Mouse (Mus musculus) lung, embryonic 15.5 days (tissue): ENCODE results near the gene Spesp1. TPM values are rescaled to one million over a fixed set of nuclear protein-coding genes. Genes with fewer than 3 reads are reported as not detected.

Experiments used
- ATAC-seq: fragments of 200-750 bp; cut with Nextera tagmentation; 2 replicates; pipeline ENCODE4 v1.8.0; 2017; ENCODE audit warnings: moderate number of reproducible peaks, borderline replicate concordance; ENCODE audit not compliant: low FRiP score, low TSS enrichment; ENCODE audit errors: extremely low read depth
- H3K27ac ChIP-seq: fragments of 300-500 bp; sonication (generic); 2 replicates; pipeline ENCODE4 v1.5.1; 2015; ENCODE audit warnings: moderate library complexity, mild to moderate bottlenecking, inconsistent platforms
- H3K27me3 ChIP-seq: fragments of 300-500 bp; sonication (generic); 2 replicates; pipeline ENCODE4 v1.6.1; 2015; ENCODE audit warnings: inconsistent platforms
- H3K36me3 ChIP-seq: fragments of 300-500 bp; sonication (generic); 2 replicates; pipeline ENCODE4 v1.6.1; 2015; ENCODE audit warnings: inconsistent platforms
- H3K4me1 ChIP-seq: fragments of 300-500 bp; sonication (generic); 2 replicates; pipeline ENCODE4 v1.6.1; 2015; ENCODE audit warnings: inconsistent platforms
- H3K4me2 ChIP-seq: fragments of 300-500 bp; sonication (generic); 2 replicates; pipeline ENCODE4 v1.6.1; 2015; ENCODE audit warnings: inconsistent platforms, mild to moderate bottlenecking, moderate library complexity
- H3K4me3 ChIP-seq: fragments of 300-500 bp; sonication (generic); 2 replicates; pipeline ENCODE4 v1.5.1; 2015; ENCODE audit warnings: mild to moderate bottlenecking, inconsistent platforms
- H3K9ac ChIP-seq: fragments of 300-500 bp; sonication (generic); 2 replicates; pipeline ENCODE4 v1.6.1; 2015; ENCODE audit warnings: inconsistent platforms
- H3K9me3 ChIP-seq: fragments of 300-500 bp; sonication (generic); 2 replicates; pipeline ENCODE4 v1.6.1; 2016; ENCODE audit warnings: inconsistent platforms
- WGBS: fragments of 180-500 bp; shearing (Covaris S2); methylation state at CpG from one replicate; pipeline ENCODE4 v1.1.7; 2015; 5-methylcytosine and 5-hydroxymethylcytosine counted together
- polyA plus RNA-seq: library from polyadenylated mRNA; unstranded; fragments of >200 nt; fragmentation: Nextera tagmentation; extraction: Ambion mirVana; gene quantifications from 2 replicates; pipeline ENCODE4 v1.2.1, GENCODE M21; 2015

Spesp1 gene
- polyA plus RNA-seq, 1 experiment from 2014 or later, result not detected

DNA sequence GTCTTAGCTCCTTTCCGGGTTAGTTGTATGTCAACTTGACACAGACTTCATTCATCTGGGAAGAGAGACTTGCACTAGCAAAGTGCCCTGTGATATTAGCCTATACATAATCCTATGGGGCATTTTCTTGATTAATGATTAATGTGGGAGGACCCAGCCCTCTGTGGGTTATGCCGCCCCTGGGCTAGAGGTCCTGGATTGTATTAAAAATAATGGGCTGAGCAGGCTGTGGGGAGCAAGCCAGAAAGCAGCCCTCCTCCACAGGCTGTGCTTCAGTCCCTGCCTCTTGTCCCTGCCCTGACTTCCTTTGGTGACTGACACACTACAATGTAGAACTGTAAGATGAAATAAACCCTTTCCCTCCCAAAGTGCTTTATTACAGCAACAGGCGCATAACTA lies 37.4 kb downstream of the Spesp1 start:
- H3K4me1 ChIP-seq, result peaks cover 11% of the 10 kb centered on the region; the same call in 1 of the 2 replicates
- 33% methylated on average over 3 of the region's 3 CpGs for WGBS
- H3K27me3 ChIP-seq, result 0 out of 2 replicates have a peak, but pooled peaks cover 3% of the 10 kb centered on the region
- H3K9me3 ChIP-seq, result no peaks in the 10 kb centered on the region
- H3K27ac ChIP-seq, result no peak overlapping the region
- no peaks in the 10 kb centered on the region for H3K36me3 ChIP-seq
- peak overlapping the region; percentile 41; the same call in 1 of the 2 replicates for H3K4me2 ChIP-seq
- no peak overlapping the region for H3K4me3 ChIP-seq
- H3K9ac ChIP-seq, result no peak overlapping the region
- 0 out of 2 replicates have a peak, but pooled peaks have one; percentile 28 for ATAC-seq

DNA sequence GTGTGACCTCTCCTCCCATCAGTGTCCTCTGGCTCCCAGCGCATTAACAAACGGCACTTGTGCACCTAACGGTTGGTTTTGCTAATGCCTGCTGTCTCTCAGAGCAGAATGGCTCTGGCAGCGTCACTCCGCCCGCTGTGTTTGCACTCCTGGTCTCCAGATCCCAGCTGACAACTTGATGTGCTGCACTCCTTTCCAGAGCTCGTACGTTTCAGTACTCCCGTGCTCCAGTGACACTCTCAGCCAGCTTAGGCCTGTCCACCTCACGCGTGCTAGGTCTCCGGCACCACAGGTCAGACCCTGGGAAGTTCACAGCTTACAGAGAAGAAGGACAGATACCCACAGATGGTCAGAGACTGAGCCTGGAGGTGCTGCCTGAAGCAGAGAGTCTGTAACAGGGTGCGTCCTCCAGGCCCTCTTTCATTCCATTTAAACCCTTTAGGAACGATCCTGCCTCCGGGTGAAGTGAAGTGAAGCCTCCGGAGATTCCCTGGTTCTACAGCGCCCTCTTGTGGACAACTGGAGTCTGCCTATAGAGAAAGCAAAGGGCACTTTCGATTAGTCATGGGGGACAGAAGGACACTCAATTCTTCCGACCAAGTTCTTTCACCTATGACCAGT lies 37.9 kb downstream of the Spesp1 start:
- no peaks in the 10 kb centered on the region for H3K36me3 ChIP-seq
- no peaks in the 10 kb centered on the region for H3K9me3 ChIP-seq
- H3K4me1 ChIP-seq, result peaks cover 11% of the 10 kb centered on the region; the same call in 1 of the 2 replicates
- H3K9ac ChIP-seq, result no peak overlapping the region
- no peak overlapping the region for H3K27ac ChIP-seq
- peak overlapping the region; percentile 41 for H3K4me2 ChIP-seq
- 0 out of 2 replicates have a peak, but pooled peaks cover 3% of the 10 kb centered on the region for H3K27me3 ChIP-seq
- WGBS, result 18% methylated on average over 19 of the region's 19 CpGs
- H3K4me3 ChIP-seq, result no peak overlapping the region
- 0 out of 2 replicates have a peak, but pooled peaks have one; percentile 36 for ATAC-seq

- ATAC-seq, result no peak
- no peaks in the 10 kb centered on the region for H3K36me3 ChIP-seq
- no peak overlapping the region for H3K4me3 ChIP-seq
- H3K27me3 ChIP-seq, result 0 out of 2 replicates have a peak, but pooled peaks cover 3% of the 10 kb centered on the region
- H3K4me2 ChIP-seq, result no peak overlapping the region
- peaks cover 7% of the 10 kb centered on the region; the same call in 1 of the 2 replicates for H3K4me1 ChIP-seq
- 51% methylated on average over 10 of the region's 10 CpGs for WGBS
- no peak overlapping the region for H3K9ac ChIP-seq
- no peak overlapping the region for H3K27ac ChIP-seq
- H3K9me3 ChIP-seq, result no peaks in the 10 kb centered on the region
These were observed 42.0 kb downstream of the Spesp1 start for GRCm38 (mm10) chr9:62240036-62240435.

DNA sequence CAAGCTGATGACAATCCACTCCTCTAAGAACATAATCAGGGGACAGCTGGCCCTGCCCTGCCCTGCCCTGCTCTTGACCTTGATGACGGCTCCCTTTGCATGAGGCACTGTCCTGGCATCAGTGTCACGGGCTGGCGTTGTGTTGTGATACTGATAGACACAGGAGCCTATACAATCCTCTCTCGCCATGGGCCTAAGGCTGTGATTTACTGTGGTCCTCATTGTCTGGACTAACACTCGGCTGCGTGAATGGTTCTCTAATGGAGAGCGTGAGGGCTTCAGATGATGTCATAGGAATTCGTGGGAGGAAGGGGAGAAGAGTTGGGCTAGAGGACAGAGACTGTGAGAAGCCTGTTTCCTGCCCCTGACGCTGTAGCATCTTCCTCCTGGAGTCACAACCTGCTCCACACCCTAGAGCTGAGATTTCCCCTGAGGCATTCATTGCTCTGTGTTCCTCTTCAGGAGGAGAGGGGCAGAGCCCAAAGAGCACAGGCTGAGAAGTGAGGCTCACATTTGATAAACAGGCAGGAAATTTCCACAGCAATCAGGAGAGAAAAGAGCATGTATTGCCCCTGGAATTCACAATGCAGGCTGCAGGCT lies 44.5 kb downstream of the Spesp1 start:
- H3K9ac ChIP-seq, result no peak overlapping the region
- 50% methylated on average over 9 of the region's 9 CpGs for WGBS
- no peak for ATAC-seq

DNA sequence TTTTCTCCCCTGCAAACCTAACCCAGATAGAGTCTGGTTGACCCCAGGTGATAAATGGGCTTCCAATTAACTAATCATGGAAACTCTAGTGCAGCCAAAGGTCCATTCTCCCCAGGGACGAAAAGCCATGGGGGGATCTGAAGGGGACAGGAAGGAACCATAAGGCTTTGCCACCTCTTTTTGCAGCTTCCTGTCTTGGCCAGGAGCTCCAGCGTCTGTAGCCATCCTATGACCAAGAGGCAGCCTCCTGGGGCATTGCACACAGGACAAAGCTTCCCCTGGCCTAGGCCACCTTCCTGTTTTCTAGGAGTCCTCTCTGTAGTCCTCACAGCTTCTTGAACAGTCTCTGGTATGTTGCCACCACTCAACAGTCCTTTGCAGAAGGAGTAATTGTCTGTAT lies 46.5 kb downstream of the Spesp1 start:
- Histone ChIP-seq H3K9me3 (no peaks in the 10 kb centered on the region), H3K27me3 (no peaks in the 10 kb centered on the region), H3K27ac (no peak overlapping the region), H3K9ac (no peak overlapping the region), H3K4me2 (no peak overlapping the region), H3K4me3 (no peak overlapping the region), H3K4me1 (no peaks in the 10 kb centered on the region), H3K36me3 (no peaks in the 10 kb centered on the region)
- 79% methylated on average over 2 of the region's 2 CpGs for WGBS
- no peak for ATAC-seq

More for the DNA sequence above, 44.5 kb downstream of the Spesp1 start:
- Histone ChIP-seq H3K4me2 (no peak overlapping the region), H3K4me1 (no peaks in the 10 kb centered on the region), H3K36me3 (no peaks in the 10 kb centered on the region), H3K27ac (no peak overlapping the region), H3K27me3 (no peaks in the 10 kb centered on the region), H3K4me3 (no peak overlapping the region), H3K9me3 (no peaks in the 10 kb centered on the region)

DNA sequence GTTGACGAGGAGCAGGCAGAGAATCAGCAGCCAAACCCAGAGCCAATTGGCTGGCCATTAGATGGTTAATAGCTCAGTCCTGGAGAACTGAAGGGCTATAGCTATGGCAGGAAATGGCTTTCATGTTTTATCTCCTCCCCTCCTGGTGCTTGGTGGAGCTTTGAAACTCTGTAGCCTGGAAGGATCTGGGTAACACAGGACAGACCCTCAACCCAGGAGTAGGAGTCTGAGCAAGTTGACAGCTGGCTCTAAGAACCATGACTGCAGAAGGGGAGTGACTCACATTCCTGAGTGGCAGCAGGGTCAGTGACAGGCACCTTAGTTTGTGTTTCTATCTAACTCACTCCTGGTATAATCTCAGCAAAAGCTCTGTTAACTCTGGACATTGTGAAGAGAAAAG lies 49.4 kb downstream of the Spesp1 start:
- Histone ChIP-seq H3K4me3 (no peak overlapping the region), H3K4me2 (no peak overlapping the region), H3K27me3 (no peaks in the 10 kb centered on the region), H3K4me1 (no peaks in the 10 kb centered on the region), H3K27ac (no peak overlapping the region), H3K9me3 (no peaks in the 10 kb centered on the region), H3K9ac (no peak overlapping the region), H3K36me3 (no peaks in the 10 kb centered on the region)
- 39% methylated on average over 1 of the region's 1 CpGs for WGBS
- ATAC-seq, result no peak

GRCm38 (mm10) chr9:62231046-62231445 lies 51.0 kb downstream of the Spesp1 start:
- H3K27ac ChIP-seq, result no peak overlapping the region
- WGBS, result 36% methylated on average over 3 of the region's 3 CpGs
- H3K4me3 ChIP-seq, result no peak overlapping the region
- no peaks in the 10 kb centered on the region for H3K9me3 ChIP-seq
- H3K9ac ChIP-seq, result no peak overlapping the region
- H3K4me2 ChIP-seq, result no peak overlapping the region
- no peaks in the 10 kb centered on the region for H3K4me1 ChIP-seq
- H3K36me3 ChIP-seq, result no peaks in the 10 kb centered on the region
- no peak for ATAC-seq
- no peaks in the 10 kb centered on the region for H3K27me3 ChIP-seq

GRCm38 (mm10) chr9:62229985-62230384 lies 52.0 kb downstream of the Spesp1 start:
- WGBS, result 55% methylated on average over 2 of the region's 2 CpGs
- H3K9ac ChIP-seq, result no peak overlapping the region
- no peaks in the 10 kb centered on the region for H3K27me3 ChIP-seq
- ATAC-seq, result no peak
- no peak overlapping the region for H3K4me2 ChIP-seq
- H3K27ac ChIP-seq, result no peak overlapping the region
- H3K4me1 ChIP-seq, result no peaks in the 10 kb centered on the region
- no peaks in the 10 kb centered on the region for H3K36me3 ChIP-seq
- no peak overlapping the region for H3K4me3 ChIP-seq
- H3K9me3 ChIP-seq, result no peaks in the 10 kb centered on the region

GRCm38 (mm10) chr9:62222481-62222880 lies 59.5 kb downstream of the Spesp1 start:
- ATAC-seq, result no peak
- no peaks in the 10 kb centered on the region for H3K4me1 ChIP-seq
- H3K36me3 ChIP-seq, result no peaks in the 10 kb centered on the region
- no peak overlapping the region for H3K27ac ChIP-seq
- H3K9ac ChIP-seq, result no peak overlapping the region
- H3K4me2 ChIP-seq, result no peak overlapping the region
- H3K9me3 ChIP-seq, result no peaks in the 10 kb centered on the region
- 12% methylated on average over 10 of the region's 10 CpGs for WGBS
- no peaks in the 10 kb centered on the region for H3K27me3 ChIP-seq
- H3K4me3 ChIP-seq, result no peak overlapping the region

DNA sequence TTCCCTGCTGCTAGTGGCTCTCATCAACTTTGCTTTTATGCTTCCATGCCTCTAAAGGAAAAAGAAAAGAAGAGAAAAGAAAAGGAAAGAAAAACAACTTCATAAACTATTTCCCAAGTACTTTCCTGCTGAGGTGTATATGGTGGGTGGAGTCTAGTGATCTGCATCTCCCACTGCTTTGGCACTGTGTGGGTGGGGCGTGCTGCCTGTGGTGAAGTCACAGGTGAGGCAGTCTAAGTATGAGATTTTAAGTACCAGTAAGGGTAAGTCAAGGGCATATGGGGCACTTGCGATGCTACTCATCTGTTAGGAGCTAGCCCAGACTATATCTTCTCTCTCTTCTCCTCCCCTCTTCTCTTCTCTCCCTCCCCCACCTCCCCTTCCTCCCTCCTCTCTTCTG lies 60.0 kb downstream of the Spesp1 start:
- H3K9me3 ChIP-seq, result no peaks in the 10 kb centered on the region
- no peaks in the 10 kb centered on the region for H3K36me3 ChIP-seq
- 71% methylated on average over 2 of the region's 2 CpGs for WGBS
- no peaks in the 10 kb centered on the region for H3K27me3 ChIP-seq
- H3K4me1 ChIP-seq, result no peaks in the 10 kb centered on the region
- H3K27ac ChIP-seq, result no peak overlapping the region
- no peak overlapping the region for H3K4me3 ChIP-seq
- ATAC-seq, result no peak
- no peak overlapping the region for H3K4me2 ChIP-seq
- H3K9ac ChIP-seq, result no peak overlapping the region
